21 mouse cellular contexts compared by ENCODE assay signal in the genomic region with DNA sequence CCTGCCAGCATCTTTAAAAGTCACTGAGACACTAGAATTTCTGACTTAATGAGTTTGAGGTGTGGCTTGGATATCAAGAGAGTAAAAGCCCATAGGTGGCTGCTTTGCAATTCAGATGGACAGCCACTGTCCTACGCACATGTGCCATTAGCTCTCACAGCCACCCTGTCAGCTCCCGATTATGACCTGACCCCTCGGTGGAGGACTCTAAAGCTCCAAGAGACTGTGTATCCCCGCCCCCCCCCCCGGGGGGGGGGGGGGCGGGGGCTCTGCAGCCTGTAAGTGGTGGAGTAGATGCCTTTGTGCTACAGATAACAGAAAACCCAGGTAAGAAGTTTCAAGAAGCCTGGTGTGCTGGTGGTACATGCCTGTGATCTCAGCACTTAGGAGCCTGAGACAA.
A peak's percentile ranks its signal among the peaks of the same experiment; 100 is the strongest.
DNase-seq lines count a peak whose midpoint lies in the region; ATAC-seq and TF ChIP-seq lines count a peak whose summit lies in the region.
"Had no signal": no experiment of that assay in that cellular context is flagged by ENCODE, and none has a peak within 500 bp of the region (broad histone marks: within the 10 kb centered on the region; RNA-seq: fewer than 3 reads in every experiment).

No protein-coding gene starts in this region.

- TF ChIP-seq CTCF in E14TG2a.4 (conservative IDR thresholded peaks at IDR 0.05; ENCODE audit: low read length) (no peak), ES-Bruce4 (IDR thresholded peaks at IDR 0.05; ENCODE audit: low read depth, low read length) (no peak)

- no peaks in the 10 kb centered on the region for H3K9me3 ChIP-seq in E14TG2a.4 (ENCODE audit: low read length)
- H3K9me3 ChIP-seq in ES-Bruce4 (replicated peaks; ENCODE audit: control insufficient read depth, insufficient read depth, low read length, poor library complexity, severe bottlenecking): no peaks in the 10 kb centered on the region; the same call in 1 of the 2 replicates
- H3K9me3 ChIP-seq in hindbrain, embryonic 13.5 days: no peaks in the 10 kb centered on the region
- H3K9me3 ChIP-seq in forebrain, embryonic 12.5 days: no peaks in the 10 kb centered on the region
- H3K9me3 ChIP-seq: embryonic facial prominence, embryonic 10.5 days; embryonic facial prominence, embryonic 12.5 days; G1E had no signal

- TF ChIP-seq EP300 in ES-Bruce4 (IDR thresholded peaks at IDR 0.05; ENCODE audit: insufficient read depth, low read depth, low read length): peak; percentile 68; the same call in 1 of the 2 replicates

- peak overlapping the region; percentile 89 for H3K27ac ChIP-seq in ES-Bruce4 (ENCODE audit: insufficient read depth, low read length)
- H3K27ac ChIP-seq in hindbrain, embryonic 13.5 days: no peak overlapping the region
- no peak overlapping the region for H3K27ac ChIP-seq in forebrain, embryonic 12.5 days
- H3K27ac ChIP-seq: embryonic facial prominence, embryonic 10.5 days; embryonic facial prominence, embryonic 12.5 days had no signal

- H3K4me1 ChIP-seq in E14TG2a.4 (replicated peaks; ENCODE audit: low read depth, low read length) (peaks cover 87% of the 10 kb centered on the region), ES-Bruce4 (ENCODE audit: control insufficient read depth, insufficient read depth, low read length) (peaks cover 17% of the 10 kb centered on the region)
- 0 out of 2 replicates have a peak, but pooled peaks cover 3% of the 10 kb centered on the region for H3K4me1 ChIP-seq in hindbrain, embryonic 13.5 days (replicated peaks)
- H3K4me1 ChIP-seq in forebrain, embryonic 12.5 days: no peaks in the 10 kb centered on the region; the same call in 1 of the 2 replicates
- H3K4me1 ChIP-seq: embryonic facial prominence, embryonic 12.5 days had no signal

- ATAC-seq in hindbrain, embryonic 13.5 days (ENCODE audit: low FRiP score): no peak
- no peak for ATAC-seq in forebrain, embryonic 12.5 days (ENCODE audit: low FRiP score)
- ATAC-seq: activated CD4-positive, CD25-positive, alpha-beta regulatory T cell, adult 4 months; forebrain, embryonic 14.5 days; forebrain, embryonic 16.5 days; Patski had no signal

- DNase-seq in R1 (ENCODE audit: low read depth, low spot score): peak; percentile 67
- no peak for DNase-seq in urinary bladder, postnatal 4 days (ENCODE audit: low spot score in 2 of 2)
- DNase-seq: adrenal gland, adult 8-10 months; adrenal gland, postnatal 14 days; adrenal gland, postnatal 36 days; cerebellum, adult 11-12 months; cerebellum, adult 2 months; cerebellum, adult 9-10 months; cerebellum, postnatal 10 days; cerebellum, postnatal 25 days had no signal

- H3K36me3 ChIP-seq in E14TG2a.4 (ENCODE audit: insufficient read depth, low read length) (peaks cover 5% of the 10 kb centered on the region; the same call in 1 of the 2 replicates), ES-Bruce4 (ENCODE audit: control insufficient read depth, insufficient read depth, low read length, poor library complexity, severe bottlenecking) (no peaks in the 10 kb centered on the region)
- H3K36me3 ChIP-seq in hindbrain, embryonic 13.5 days: 0 out of 2 replicates have a peak, but pooled peaks cover 5% of the 10 kb centered on the region
- H3K36me3 ChIP-seq in forebrain, embryonic 12.5 days (replicated peaks): no peaks in the 10 kb centered on the region
- H3K36me3 ChIP-seq: embryonic facial prominence, embryonic 12.5 days had no signal

- H3K4me3 ChIP-seq in E14TG2a.4 (replicated peaks; ENCODE audit: low read length) (0 out of 2 replicates have a peak overlapping the region, but pooled peaks have one; percentile 1), ES-Bruce4 (ENCODE audit: low read depth, low read length) (no peak overlapping the region)
- no peak overlapping the region for H3K4me3 ChIP-seq in hindbrain, embryonic 13.5 days
- no peak overlapping the region for H3K4me3 ChIP-seq in forebrain, embryonic 12.5 days (replicated peaks)
- H3K4me3 ChIP-seq: embryonic facial prominence, embryonic 10.5 days; embryonic facial prominence, embryonic 12.5 days had no signal

- 36% methylated on average over 5 of the region's 6 CpGs for WGBS in hindbrain, embryonic 13.5 days
- 46% methylated on average over 5 of the region's 6 CpGs for WGBS in forebrain, embryonic 12.5 days

- H3K4me2 ChIP-seq in hindbrain, embryonic 13.5 days: no peak overlapping the region
- H3K4me2 ChIP-seq in forebrain, embryonic 12.5 days: no peak overlapping the region
- H3K4me2 ChIP-seq: embryonic facial prominence, embryonic 12.5 days had no signal

- no peak for TF ChIP-seq POLR2A in ES-Bruce4 (IDR thresholded peaks at IDR 0.05; ENCODE audit: insufficient read depth, low read length)

- H3K27me3 ChIP-seq in E14TG2a.4 (ENCODE audit: insufficient read depth, low read length) (no peaks in the 10 kb centered on the region), ES-Bruce4 (ENCODE audit: control insufficient read depth, insufficient read depth, low read length, poor library complexity, severe bottlenecking) (no peaks in the 10 kb centered on the region)
- H3K27me3 ChIP-seq in hindbrain, embryonic 13.5 days: no peaks in the 10 kb centered on the region
- H3K27me3 ChIP-seq in forebrain, embryonic 12.5 days: no peaks in the 10 kb centered on the region
- H3K27me3 ChIP-seq: embryonic facial prominence, embryonic 12.5 days; Patski had no signal

- peak overlapping the region; percentile 34 for H3K9ac ChIP-seq in ES-Bruce4 (ENCODE audit: low read depth, poor library complexity, severe bottlenecking)
- no peak overlapping the region for H3K9ac ChIP-seq in hindbrain, embryonic 13.5 days
- H3K9ac ChIP-seq in forebrain, embryonic 12.5 days: no peak overlapping the region
- H3K9ac ChIP-seq: embryonic facial prominence, embryonic 12.5 days had no signal
